Comparison of ENCODE assay signal across 8 mouse cellular contexts in genomic region chr8:105345061-105345975, GRCm38 (mm10). TPM values are rescaled to one million over a fixed set of nuclear protein-coding genes. Genes with fewer than 3 reads are reported as not detected.
DNase-seq lines count a peak whose midpoint lies in the region.

No protein-coding gene starts in this region.

- intact Hi-C loops in gastrocnemius, postnatal 14 days (cut with DNase I; ENCODE audit: low total_unique reads) = no loop called here

- peak; percentile 50 for DNase-seq in gastrocnemius, postnatal 14 days
- DNase-seq in gastrocnemius, postnatal 10 days = no peak
- peak; percentile 46 for DNase-seq in adrenal gland, adult 8-10 months
- peak; percentile 19 for DNase-seq in induced T-regulatory cell, adult 2 months (ENCODE audit: low read depth)
- DNase-seq in lung, postnatal 10 days = peak; percentile 76
- DNase-seq in cerebellum, postnatal 25 days = no peak
- DNase-seq in embryo, embryonic 10.5 days (ENCODE audit: low spot score) = no peak
- DNase-seq in layer of hippocampus, adult 18-20 months (ENCODE audit: low spot score in 2 of 2) = no peak

RNA-seq across cellular contexts. Expression of gene Fhod1, which starts 2.4 kb away (rescaled TPM):
- total RNA-seq in gastrocnemius, postnatal 14 days (2021) = 10 to 100 TPM; 12.1 to 15.6 TPM
- total RNA-seq in gastrocnemius, postnatal 10 days (2021) = 10 to 100 TPM in 1 of 2 experiments, 1 to 10 TPM in 1; 8.9 to 14.7 TPM
- total RNA-seq in adrenal gland, adult 8-10 months (2022) = 10 to 100 TPM; 11.8 to 21.9 (median 17.1) TPM
- 1 to 10 TPM; 2.0 to 3.4 TPM for total RNA-seq in layer of hippocampus, adult 18-20 months (2021)

RNA-seq across cellular contexts. Expression of gene Slc9a5, which starts 3.3 kb away (rescaled TPM):
- total RNA-seq in gastrocnemius, postnatal 14 days (2021) = 1 to 10 TPM in 1 of 2 experiments, under 1 TPM in 1; 0.84 to 1.0 TPM
- total RNA-seq in gastrocnemius, postnatal 10 days (2021) = 1 to 10 TPM; 1.4 to 2.4 TPM
- total RNA-seq in adrenal gland, adult 8-10 months (2022) = 1 to 10 TPM in 3 of 4 experiments, under 1 TPM in 1; 0.73 to 1.9 (median 1.4) TPM
- 10 to 100 TPM; 11.9 to 13.0 TPM for total RNA-seq in layer of hippocampus, adult 18-20 months (2021)

RNA-seq across cellular contexts. Expression of gene Tmem208, which starts 19.2 kb away (rescaled TPM):
- 10 to 100 TPM; 20.6 to 21.5 TPM for total RNA-seq in gastrocnemius, postnatal 14 days (2021)
- 10 to 100 TPM; 23.6 to 27.1 TPM for total RNA-seq in gastrocnemius, postnatal 10 days (2021)
- 10 to 100 TPM; 62.1 to 66.9 (median 65.1) TPM for total RNA-seq in adrenal gland, adult 8-10 months (2022)
- total RNA-seq in layer of hippocampus, adult 18-20 months (2021) = 10 to 100 TPM; 41.0 to 41.2 TPM

RNA-seq across cellular contexts. Expression of gene Lrrc29, which starts 19.2 kb away (rescaled TPM):
- total RNA-seq in gastrocnemius, postnatal 14 days (2021) = 1 to 10 TPM in 1 of 2 experiments, under 1 TPM in 1; 0.76 to 1.6 TPM
- total RNA-seq in gastrocnemius, postnatal 10 days (2021) = 1 to 10 TPM; 1.5 to 2.4 TPM
- total RNA-seq in adrenal gland, adult 8-10 months (2022) = 10 to 100 TPM in 2 of 4 experiments, 1 to 10 TPM in 2; 3.1 to 14.2 (median 8.5) TPM
- 1 to 10 TPM; 4.6 to 5.3 TPM for total RNA-seq in layer of hippocampus, adult 18-20 months (2021)

RNA-seq across cellular contexts. Expression of gene Plekhg4, which starts 27.8 kb away (rescaled TPM):
- under 1 TPM; 0.07 to 0.08 TPM for total RNA-seq in gastrocnemius, postnatal 14 days (2021)
- total RNA-seq in gastrocnemius, postnatal 10 days (2021) = under 1 TPM; 0.07 to 0.79 TPM
- total RNA-seq in adrenal gland, adult 8-10 months (2022) = 1 to 10 TPM in 2 of 4 experiments, under 1 TPM in 2; 0.42 to 2.7 (median 1.3) TPM
- 1 to 10 TPM in 1 of 2 experiments, under 1 TPM in 1; 0.84 to 1.3 TPM for total RNA-seq in layer of hippocampus, adult 18-20 months (2021)

Comparison
In these comparisons a context has a peak if more than half of its experiments do, and no peak if none do; other contexts are left out.
1. DNase-seq: peak in gastrocnemius, postnatal 14 days (single experiment), adrenal gland, adult 8-10 months (single experiment), induced T-regulatory cell, adult 2 months (single experiment) and lung, postnatal 10 days (single experiment); none in gastrocnemius, postnatal 10 days (single experiment), cerebellum, postnatal 25 days (0 of 2), embryo, embryonic 10.5 days (single experiment) and layer of hippocampus, adult 18-20 months (0 of 2).